Mouse (Mus musculus) embryonic fibroblast, embryonic 13.5 days (primary cell): ENCODE measurements at regions not wholly inside any gene's neighbourhood (a gene's known extent, or its start where the extent isn't known, plus 50 kb on each side); places are given as distances from the start of the nearest gene placed in this dataset.
A peak's percentile ranks its signal among the peaks of the same experiment; 100 is the strongest.

ENCODE experiments used
- H3K27ac ChIP-seq: 2 replicates; pipeline ENCODE4 v1.5.1; 2012; ENCODE audit warnings: low read length, control low read depth, inconsistent platforms; ENCODE audit not compliant: insufficient read depth
- H3K4me1 ChIP-seq: 2 replicates; pipeline ENCODE4 v1.6.1; 2011; ENCODE audit warnings: low read length; ENCODE audit not compliant: control insufficient read depth, insufficient read depth
- H3K4me3 ChIP-seq: 2 replicates; pipeline ENCODE4 v1.5.1; 2011; ENCODE audit warnings: mild to moderate bottlenecking, control low read depth, low read length; ENCODE audit not compliant: insufficient read depth
- CTCF ChIP-seq: IDR thresholded peaks from 2 replicates; pipeline ENCODE4 v1.5.1; 2011; ENCODE audit warnings: mild to moderate bottlenecking, control low read depth, low read length, moderate library complexity, borderline replicate concordance; ENCODE audit not compliant: insufficient read depth
- POLR2A ChIP-seq: IDR thresholded peaks from 2 replicates; pipeline ENCODE4 v1.6.1; 2011; ENCODE audit warnings: low read depth, mild to moderate bottlenecking, control low read depth, low read length, moderate library complexity

GRCm38 (mm10) chr14:108180920-108181319 lies 733.0 kb downstream of the Slitrk1 start:
- Histone ChIP-seq H3K27ac (0 out of 2 replicates have a peak overlapping the region, but pooled peaks have one; percentile 11), H3K4me3 (no peak overlapping the region), H3K4me1 (no peaks in the 10 kb centered on the region)
- no peak for TF ChIP-seq POLR2A
- no peak for TF ChIP-seq CTCF

- Histone ChIP-seq H3K4me1 (no peaks in the 10 kb centered on the region), H3K27ac (no peak overlapping the region), H3K4me3 (no peak overlapping the region)
- TF ChIP-seq POLR2A (no peak), CTCF (no peak)
Observed at GRCm38 (mm10) chr14:108175275-108175860, 738.6 kb downstream of the Slitrk1 start.

- TF ChIP-seq POLR2A (no peak), CTCF (no peak)
- no peaks in the 10 kb centered on the region for H3K4me1 ChIP-seq
- no peak overlapping the region for H3K27ac ChIP-seq
- no peak overlapping the region for H3K4me3 ChIP-seq
Observed at GRCm38 (mm10) chr14:108152981-108153380, 761.0 kb downstream of the Slitrk1 start.

- H3K27ac ChIP-seq = no peak overlapping the region
- TF ChIP-seq POLR2A = no peak
- H3K4me1 ChIP-seq = no peaks in the 10 kb centered on the region
- no peak overlapping the region for H3K4me3 ChIP-seq
Observed at GRCm38 (mm10) chr14:108123147-108123546, 790.8 kb downstream of the Slitrk1 start.

GRCm38 (mm10) chr14:108105009-108105408 lies 808.9 kb downstream of the Slitrk1 start:
- Histone ChIP-seq H3K27ac (no peak overlapping the region), H3K4me1 (no peaks in the 10 kb centered on the region), H3K4me3 (no peak overlapping the region)
- TF ChIP-seq CTCF (no peak), POLR2A (no peak)

GRCm38 (mm10) chr14:108090965-108091364 lies 823.0 kb downstream of the Slitrk1 start:
- H3K4me3 ChIP-seq = no peak overlapping the region
- H3K4me1 ChIP-seq = no peaks in the 10 kb centered on the region
- no peak for TF ChIP-seq POLR2A
- no peak for TF ChIP-seq CTCF
- H3K27ac ChIP-seq = no peak overlapping the region

- TF ChIP-seq POLR2A = no peak
- no peak for TF ChIP-seq CTCF
- H3K4me3 ChIP-seq = no peak overlapping the region
- H3K4me1 ChIP-seq = no peaks in the 10 kb centered on the region
- no peak overlapping the region for H3K27ac ChIP-seq
Observed at GRCm38 (mm10) chr14:108049997-108050396, 864.0 kb downstream of the Slitrk1 start.

GRCm38 (mm10) chr14:108035959-108036358 lies 878.0 kb downstream of the Slitrk1 start:
- no peak overlapping the region for H3K27ac ChIP-seq
- H3K4me3 ChIP-seq = no peak overlapping the region
- TF ChIP-seq POLR2A (no peak), CTCF (no peak)
- H3K4me1 ChIP-seq = no peaks in the 10 kb centered on the region

- TF ChIP-seq CTCF (no peak), POLR2A (no peak)
- no peaks in the 10 kb centered on the region for H3K4me1 ChIP-seq
- no peak overlapping the region for H3K27ac ChIP-seq
- no peak overlapping the region for H3K4me3 ChIP-seq
Observed at GRCm38 (mm10) chr14:108034162-108034561, 879.8 kb downstream of the Slitrk1 start.

- TF ChIP-seq CTCF (no peak), POLR2A (no peak)
- H3K27ac ChIP-seq = no peak overlapping the region
- H3K4me3 ChIP-seq = no peak overlapping the region
- no peaks in the 10 kb centered on the region for H3K4me1 ChIP-seq
Observed at GRCm38 (mm10) chr14:108022551-108022950, 891.4 kb downstream of the Slitrk1 start.

GRCm38 (mm10) chr14:108022066-108022465 lies 891.9 kb downstream of the Slitrk1 start:
- no peak overlapping the region for H3K27ac ChIP-seq
- TF ChIP-seq CTCF (no peak), POLR2A (no peak)

More at GRCm38 (mm10) chr14:108022066-108022465, 891.9 kb downstream of the Slitrk1 start:
- Histone ChIP-seq H3K4me3 (no peak overlapping the region), H3K4me1 (no peaks in the 10 kb centered on the region)
